Mouse (Mus musculus) left cerebral cortex, adult 2 months (tissue): ENCODE data around the gene Exog. TPM values are rescaled to one million over a fixed set of nuclear protein-coding genes. Genes with fewer than 3 reads are reported as not detected.
A peak's percentile ranks its signal among the peaks of the same experiment; 100 is the strongest.

Source experiments
- DNase-seq, 2 experiments: peaks; one replicate each; pipeline ENCODE4 v3.0.0; 2021 to 2022; ENCODE audit warnings: low spot score in 2 of 2, mixed read lengths in 1 of 2; ENCODE audit errors: extremely low spot score in 1 of 2
- H3K27ac ChIP-seq: fragments of 200-600 bp; 2 replicates; pipeline ENCODE4 v1.8.1; 2022
- H3K4me3 ChIP-seq: fragments of 200-600 bp; 2 replicates; pipeline ENCODE4 v1.8.1; 2022
- CTCF ChIP-seq: fragments of 200-600 bp; IDR thresholded peaks from 2 replicates; pipeline ENCODE4 v1.8.1; 2022; ENCODE audit warnings: antibody characterized with exemption, mild to moderate bottlenecking, moderate library complexity
- intact Hi-C: fragments of 180-260 bp; cut with DNase I; formaldehyde crosslinking; loops from one replicate; pipeline ENCODE4 v1.15.1; 2025
- total RNA-seq, 2 experiments: library from RNA; stranded (reverse); gene quantifications; 2 replicates each; pipeline ENCODE4 v1.2.3; 2021

The Exog gene
- total RNA-seq, 2 experiments from 2014 or later: 22.3 to 22.9 TPM

DNA sequence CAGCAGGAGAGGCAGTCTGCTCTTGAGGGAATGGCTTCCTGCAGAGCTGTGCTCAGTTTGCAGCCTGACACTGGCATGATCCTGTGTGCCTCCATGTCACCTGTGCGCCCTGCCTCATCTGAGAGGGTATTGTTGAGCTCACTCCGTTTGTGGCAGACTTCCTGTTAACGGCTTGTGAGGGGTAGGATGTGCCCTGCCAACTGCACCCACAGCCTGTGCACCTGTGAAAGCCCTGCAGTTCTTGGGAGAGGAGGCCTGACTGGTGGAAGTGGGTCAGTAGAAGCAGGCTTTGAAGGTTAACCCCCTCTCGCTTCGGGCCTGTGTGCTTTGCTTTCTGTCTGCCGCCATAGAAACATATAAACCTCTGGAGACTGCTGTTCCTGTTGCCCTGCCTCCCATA, 20.3 kb downstream of the Exog start:
- no peak overlapping the region for H3K27ac ChIP-seq
- no peak overlapping the region for H3K4me3 ChIP-seq
- intact Hi-C loops: loop anchor here (10.0 kb wide), 1 partner anchor 430 kb away; the partner anchor contains the start of gene Wdr48
- TF ChIP-seq CTCF: no peak
- no peak for DNase-seq

DNA sequence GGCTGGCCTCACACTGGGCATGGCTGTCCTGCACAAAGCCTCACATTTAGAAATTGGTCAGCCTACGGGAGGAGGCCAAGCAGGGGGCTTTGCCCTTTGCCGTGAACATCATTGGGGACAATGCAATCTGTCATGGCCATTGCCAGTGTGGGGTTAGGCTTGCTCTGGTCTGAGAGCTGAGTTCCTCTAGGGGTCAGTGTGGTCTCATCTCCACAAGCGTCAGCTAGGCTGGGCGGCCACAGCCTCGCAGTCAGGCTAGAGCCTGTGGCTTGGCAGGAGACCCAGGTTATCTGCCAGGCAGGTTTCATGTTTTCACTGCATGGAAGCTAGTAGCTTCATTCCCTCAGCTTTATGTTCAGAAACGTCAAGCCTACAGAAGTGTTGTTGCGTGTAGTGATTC, 20.9 kb downstream of the Exog start:
- intact Hi-C loops: loop anchor here (10.0 kb wide), 1 partner anchor 429 kb away; the partner anchor contains the start of gene Wdr48
- peak; percentile 44 for TF ChIP-seq CTCF
- Histone ChIP-seq H3K27ac (no peak overlapping the region), H3K4me3 (no peak overlapping the region)
- no peak for DNase-seq

DNA sequence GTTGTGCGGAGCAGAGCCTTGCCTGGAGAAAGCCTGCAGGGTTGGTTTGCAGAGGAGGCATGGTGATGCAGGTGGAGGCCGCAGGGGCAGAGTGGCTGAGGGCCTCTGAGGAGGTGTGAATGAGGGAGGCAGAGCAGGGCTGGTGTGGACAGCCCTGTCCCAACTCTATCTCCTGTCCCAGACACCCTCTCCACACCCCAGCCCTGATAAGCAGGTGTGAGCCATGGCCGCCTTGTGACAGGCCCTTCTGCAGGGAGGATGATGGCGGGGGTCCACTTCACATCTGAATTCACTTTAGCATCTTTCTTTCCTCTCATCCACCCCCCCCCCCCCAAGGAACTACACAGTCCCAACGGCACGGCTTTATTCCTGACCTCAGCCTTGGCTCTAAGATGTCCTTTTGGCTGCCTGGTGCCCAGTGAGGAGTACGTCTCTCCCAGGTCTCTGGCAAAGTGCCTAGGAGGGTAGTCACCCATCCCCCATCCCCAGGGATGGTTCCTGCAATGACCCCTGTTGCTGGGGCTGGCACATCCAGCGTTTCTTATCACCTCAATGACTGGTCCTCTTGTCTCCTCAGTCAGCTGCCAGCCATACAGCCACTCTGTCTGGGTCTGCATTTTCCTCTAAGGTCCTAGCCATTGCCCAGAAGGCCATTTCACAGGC, 25.1 kb downstream of the Exog start:
- no peak overlapping the region for H3K27ac ChIP-seq
- H3K4me3 ChIP-seq: no peak overlapping the region
- intact Hi-C loops: loop anchor here (10.0 kb wide), 1 partner anchor 425 kb away; the partner anchor contains the start of gene Wdr48
- no peak for DNase-seq
- no peak for TF ChIP-seq CTCF

DNA sequence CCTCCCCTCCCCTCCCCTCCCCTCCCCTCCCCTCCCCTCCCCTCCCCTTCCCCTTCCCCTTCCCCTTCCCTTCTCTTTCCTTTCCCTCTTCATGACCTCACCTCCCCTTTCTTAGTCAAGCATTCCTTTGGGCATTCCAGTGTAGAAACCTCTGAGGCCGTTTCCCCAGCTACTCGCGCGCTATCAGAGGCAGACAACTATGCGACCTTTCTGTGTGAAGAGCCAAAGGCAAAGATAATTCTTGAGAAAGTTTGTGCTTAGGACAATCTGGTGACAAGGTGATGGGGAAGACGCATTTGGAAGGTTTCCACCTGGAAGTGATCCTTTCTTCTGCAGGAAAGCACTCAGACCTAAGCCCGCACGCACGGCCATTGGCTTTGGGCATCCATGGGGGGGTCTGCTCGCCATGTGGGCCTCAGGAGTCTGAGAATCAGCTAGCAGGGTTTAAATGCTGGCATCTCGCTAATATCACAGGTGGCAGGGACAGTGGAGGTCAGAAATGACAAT, 27.7 kb downstream of the Exog start:
- Histone ChIP-seq H3K4me3 (no peak overlapping the region), H3K27ac (no peak overlapping the region)
- no peak for DNase-seq
- no peak for TF ChIP-seq CTCF
- intact Hi-C loops: no loop called here

DNA sequence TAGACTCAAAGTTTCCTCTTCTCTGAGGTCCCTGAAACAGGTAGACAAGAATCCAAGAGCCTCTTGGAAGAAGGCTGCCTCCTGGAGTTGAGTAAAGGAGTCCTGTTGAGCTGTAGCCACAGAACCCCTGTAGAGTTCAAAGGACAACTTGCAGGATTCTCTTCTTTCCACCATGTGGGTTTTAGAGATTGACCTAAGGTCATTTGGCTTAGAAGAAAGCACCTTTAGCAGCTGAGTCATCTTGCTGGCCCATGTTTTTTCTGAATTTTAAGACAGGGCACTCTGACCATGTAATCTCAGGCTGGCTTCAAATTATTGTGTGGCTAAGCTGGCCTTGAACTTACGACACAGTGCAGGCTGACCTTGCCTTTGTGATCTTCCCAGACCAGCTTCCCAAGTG, 28.3 kb downstream of the Exog start:
- TF ChIP-seq CTCF: no peak
- no peak overlapping the region for H3K4me3 ChIP-seq
- no peak overlapping the region for H3K27ac ChIP-seq
- DNase-seq: no peak
- intact Hi-C loops: no loop called here

DNA sequence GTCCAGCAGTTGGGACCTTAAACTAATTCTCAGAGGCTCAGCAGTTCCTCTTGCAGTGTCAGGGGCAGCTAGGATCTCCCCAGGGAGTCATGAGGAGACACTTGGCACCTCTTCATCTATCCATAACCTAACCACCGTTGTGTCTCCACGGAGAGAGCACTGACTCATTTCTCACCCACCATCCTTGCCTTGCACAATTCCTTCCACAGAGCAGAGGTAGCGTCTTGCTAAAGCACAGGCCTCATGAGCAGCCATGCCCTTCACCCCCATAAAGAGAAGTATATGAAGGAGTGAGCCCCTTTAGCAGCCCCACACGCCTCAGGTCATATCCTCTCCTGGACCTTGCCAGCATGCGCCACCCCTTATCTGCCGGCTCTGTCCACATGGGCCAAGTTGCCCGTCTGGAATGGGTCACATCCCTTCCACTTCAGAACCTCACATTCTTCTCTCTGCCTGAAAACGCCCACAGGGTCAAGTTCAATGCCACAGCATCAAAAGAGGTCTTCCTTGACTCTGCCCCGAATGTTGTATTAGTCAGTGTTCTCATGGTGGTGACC, 28.9 kb downstream of the Exog start:
- no peak for TF ChIP-seq CTCF
- intact Hi-C loops: no loop called here
- Histone ChIP-seq H3K27ac (no peak overlapping the region), H3K4me3 (no peak overlapping the region)
- DNase-seq: no peak

DNA sequence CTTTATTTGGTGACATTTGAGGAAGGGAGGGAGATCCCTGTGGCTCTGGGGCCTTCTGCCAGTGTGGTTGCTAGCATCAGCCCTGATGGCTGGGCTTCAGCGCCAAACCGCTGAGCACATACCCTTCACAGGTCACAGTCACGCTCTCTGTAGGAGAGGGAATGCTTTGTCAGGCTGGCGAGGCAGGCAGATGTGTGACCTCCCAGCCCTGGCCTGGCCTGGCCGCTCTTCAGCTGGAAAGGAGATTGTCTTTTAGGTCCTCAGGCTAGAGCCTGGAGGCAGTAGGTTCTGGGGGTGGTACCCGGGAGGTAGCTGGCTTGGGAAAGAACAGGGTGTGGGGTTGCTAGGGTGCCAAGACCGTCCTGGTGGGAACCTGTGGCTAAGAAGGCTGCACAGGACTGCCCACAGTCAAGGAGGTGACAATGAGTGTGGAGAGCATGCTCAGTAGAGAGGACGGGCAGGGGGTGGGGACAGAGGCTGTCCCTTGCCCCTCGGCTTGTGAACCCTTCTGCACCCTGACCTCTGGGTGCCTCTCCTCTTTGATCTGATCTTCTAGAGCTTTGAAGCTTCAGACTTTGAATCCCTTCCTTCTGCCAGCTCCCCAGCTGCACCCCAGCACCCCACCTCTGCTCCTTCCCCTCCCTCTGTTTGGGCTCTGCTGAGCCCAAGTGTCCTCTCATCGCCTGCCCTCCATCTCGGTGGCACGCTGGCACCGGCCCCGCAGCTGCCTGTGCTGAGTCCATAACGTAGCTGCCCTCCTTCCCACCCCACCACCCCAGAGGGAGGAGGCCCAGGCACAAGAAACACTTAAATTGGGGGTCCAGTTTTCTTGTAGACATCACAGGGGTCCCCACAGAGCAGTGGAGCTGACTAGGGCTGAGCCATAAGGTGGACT, 30.2 kb downstream of the Exog start:
- DNase-seq: no peak
- Histone ChIP-seq H3K4me3 (no peak overlapping the region), H3K27ac (no peak overlapping the region)
- no peak for TF ChIP-seq CTCF
- intact Hi-C loops: no loop called here

- intact Hi-C loops: no loop called here
- no peak overlapping the region for H3K27ac ChIP-seq
- TF ChIP-seq CTCF: no peak
- no peak overlapping the region for H3K4me3 ChIP-seq
- DNase-seq: no peak
Observed at GRCm38 (mm10) chr9:119477754-119478153, 33.0 kb downstream of the Exog start.

GRCm38 (mm10) chr9:119478345-119478744, 33.6 kb downstream of the Exog start:
- intact Hi-C loops: no loop called here

GRCm38 (mm10) chr9:119479297-119479696, 34.6 kb downstream of the Exog start:
- no peak for TF ChIP-seq CTCF
- intact Hi-C loops: no loop called here
- no peak for DNase-seq
- Histone ChIP-seq H3K27ac (no peak overlapping the region), H3K4me3 (no peak overlapping the region)

More at GRCm38 (mm10) chr9:119478345-119478744, 33.6 kb downstream of the Exog start:
- no peak overlapping the region for H3K4me3 ChIP-seq
- H3K27ac ChIP-seq: no peak overlapping the region
- no peak for DNase-seq
- TF ChIP-seq CTCF: no peak

GRCm38 (mm10) chr9:119481612-119482011, 36.9 kb downstream of the Exog start:
- TF ChIP-seq CTCF: no peak
- no peak for DNase-seq
- Histone ChIP-seq H3K4me3 (no peak overlapping the region), H3K27ac (no peak overlapping the region)
- intact Hi-C loops: no loop called here
